In the genomic region with DNA sequence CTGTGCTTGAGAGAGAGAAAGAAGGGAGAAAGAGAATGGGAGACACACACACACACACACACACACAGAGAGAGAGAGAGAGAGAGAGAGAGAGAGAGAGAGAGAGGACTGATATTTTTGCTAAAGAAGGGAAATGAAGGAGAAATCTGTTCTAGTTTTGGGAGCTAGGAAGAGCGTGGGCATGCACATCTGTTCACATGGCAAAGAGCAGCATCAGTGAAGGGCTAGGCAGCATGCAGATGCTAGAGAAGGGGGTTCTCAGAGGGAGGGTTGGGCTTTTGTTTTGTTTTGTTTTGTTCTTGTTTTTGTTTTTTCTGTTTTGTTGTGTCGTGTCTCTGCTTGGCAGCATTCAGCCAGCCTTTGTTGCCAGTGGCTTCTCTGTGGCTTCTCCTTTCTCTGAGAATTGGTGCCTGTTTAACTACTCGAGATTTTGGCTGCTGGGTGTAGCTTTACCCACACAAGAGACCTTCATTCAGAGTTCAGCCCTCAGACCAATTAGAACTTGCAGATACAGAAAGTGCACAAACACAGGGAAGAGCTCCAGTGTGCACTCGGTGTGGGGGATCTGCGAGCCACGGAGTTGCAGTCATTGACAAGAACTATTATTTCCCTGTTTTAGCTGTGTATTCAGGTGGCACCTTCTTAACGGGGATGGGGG, we compare ENCODE assay signal across 29 mouse cellular contexts.
DNase-seq lines count a peak whose midpoint lies in the region; ATAC-seq and TF ChIP-seq lines count a peak whose summit lies in the region.
"Had no signal": no experiment of that assay in that cellular context is flagged by ENCODE, and none has a peak within 500 bp of the region (broad histone marks: within the 10 kb centered on the region; RNA-seq: fewer than 3 reads in every experiment).

No protein-coding gene starts in this region.

- H3K9ac ChIP-seq in forebrain, embryonic 11.5 days (ENCODE audit: low read length): 0 out of 2 replicates have a peak overlapping the region, but pooled peaks have one; percentile 2
- H3K9ac ChIP-seq in forebrain, postnatal 0 days: no peak overlapping the region
- H3K9ac ChIP-seq: embryonic facial prominence, embryonic 13.5 days; intestine, embryonic 15.5 days; limb, embryonic 15.5 days; liver, embryonic 13.5 days; midbrain, embryonic 15.5 days; neural tube, embryonic 15.5 days had no signal

- ATAC-seq in forebrain, embryonic 11.5 days (replicated peaks; ENCODE audit: low FRiP score): no peak
- ATAC-seq in forebrain, postnatal 0 days: no peak
- ATAC-seq: hindbrain, postnatal 0 days; intestine, embryonic 15.5 days; midbrain, embryonic 15.5 days; Patski had no signal

- no peak overlapping the region for H3K4me3 ChIP-seq in forebrain, embryonic 11.5 days (ENCODE audit: low read depth, low read length)
- H3K4me3 ChIP-seq in forebrain, postnatal 0 days (ENCODE audit: low read depth, low read length): no peak overlapping the region
- H3K4me3 ChIP-seq: embryonic facial prominence, embryonic 13.5 days; intestine, embryonic 15.5 days; left cerebral cortex, adult 2 months; limb, embryonic 10.5 days; limb, embryonic 15.5 days; liver, embryonic 13.5 days; midbrain, embryonic 15.5 days; neural tube, embryonic 15.5 days had no signal

- H3K27ac ChIP-seq in forebrain, embryonic 11.5 days (ENCODE audit: low read depth, low read length): no peak overlapping the region
- H3K27ac ChIP-seq in forebrain, postnatal 0 days (ENCODE audit: low read depth, low read length): no peak overlapping the region
- H3K27ac ChIP-seq: embryonic facial prominence, embryonic 13.5 days; hindbrain, postnatal 0 days; intestine, embryonic 15.5 days; left cerebral cortex, adult 2 months; limb, embryonic 10.5 days; limb, embryonic 15.5 days; liver, embryonic 13.5 days; macrophage; midbrain, embryonic 15.5 days; neural tube, embryonic 15.5 days had no signal

- 43% methylated on average over 7 of the region's 7 CpGs for WGBS in forebrain, embryonic 11.5 days
- WGBS in forebrain, postnatal 0 days: 14% methylated on average over 7 of the region's 7 CpGs

- no peak for TF ChIP-seq CTCF in forebrain, postnatal 0 days (IDR thresholded peaks at IDR 0.05; ENCODE audit: low read depth)

- no peak for DNase-seq in forebrain, embryonic 11.5 days (ENCODE audit: low spot score)
- DNase-seq in forebrain, postnatal 0 days: no peak
- DNase-seq in layer of hippocampus, adult 11-12 months (ENCODE audit: low spot score): peak; percentile 6
- DNase-seq in layer of hippocampus, postnatal 36 days: no peak
- DNase-seq in right cerebral cortex, adult 18-20 months: peak; percentile 11
- no peak for DNase-seq in right cerebral cortex, postnatal 4 days
- DNase-seq in telencephalon, adult 2 months (ENCODE audit: low read depth, low spot score): peak; percentile 15
- no peak for DNase-seq in urinary bladder, postnatal 14 days (ENCODE audit: low spot score)
- DNase-seq: adrenal gland, postnatal 10 days; cerebellum, adult 11-12 months; cerebellum, adult 9-11 months; embryo, embryonic 11 days; heart, postnatal 14 days; kidney, adult 2 months; kidney, postnatal 36 days; liver, embryonic 13.5 days; lung, adult 18-20 months; lung, postnatal 10 days had no signal

- H3K4me2 ChIP-seq in forebrain, embryonic 11.5 days (ENCODE audit: low read depth, low read length, severe bottlenecking): no peak overlapping the region
- H3K4me2 ChIP-seq in forebrain, postnatal 0 days (ENCODE audit: low read depth): no peak overlapping the region
- H3K4me2 ChIP-seq: embryonic facial prominence, embryonic 13.5 days; intestine, embryonic 15.5 days; limb, embryonic 15.5 days; liver, embryonic 13.5 days; midbrain, embryonic 15.5 days; neural tube, embryonic 15.5 days had no signal

- H3K4me1 ChIP-seq in forebrain, embryonic 11.5 days (replicated peaks; ENCODE audit: control insufficient read depth, insufficient read depth, low read length): 0 out of 2 replicates have a peak, but pooled peaks cover 3% of the 10 kb centered on the region
- no peaks in the 10 kb centered on the region; the same call in 1 of the 2 replicates for H3K4me1 ChIP-seq in forebrain, postnatal 0 days (ENCODE audit: insufficient read depth)
- H3K4me1 ChIP-seq: liver, embryonic 13.5 days had no signal

- no peaks in the 10 kb centered on the region for H3K27me3 ChIP-seq in forebrain, embryonic 11.5 days (ENCODE audit: control insufficient read depth, insufficient read depth, low read length)
- no peaks in the 10 kb centered on the region; the same call in 1 of the 2 replicates for H3K27me3 ChIP-seq in forebrain, postnatal 0 days (ENCODE audit: insufficient read depth, low read length)
- H3K27me3 ChIP-seq: embryonic facial prominence, embryonic 13.5 days; intestine, embryonic 15.5 days; limb, embryonic 15.5 days; liver, embryonic 13.5 days; midbrain, embryonic 15.5 days; neural tube, embryonic 15.5 days had no signal

- H3K9me3 ChIP-seq in forebrain, embryonic 11.5 days (ENCODE audit: control insufficient read depth, low read length): no peaks in the 10 kb centered on the region
- no peaks in the 10 kb centered on the region for H3K9me3 ChIP-seq in forebrain, postnatal 0 days (ENCODE audit: low read length)
- H3K9me3 ChIP-seq: embryonic facial prominence, embryonic 13.5 days; intestine, embryonic 15.5 days; limb, embryonic 10.5 days; limb, embryonic 15.5 days; liver, embryonic 13.5 days; midbrain, embryonic 15.5 days; neural tube, embryonic 15.5 days had no signal

- H3K36me3 ChIP-seq in forebrain, embryonic 11.5 days (ENCODE audit: control insufficient read depth, insufficient read depth, low read length): no peaks in the 10 kb centered on the region
- no peaks in the 10 kb centered on the region for H3K36me3 ChIP-seq in forebrain, postnatal 0 days (ENCODE audit: insufficient read depth)
- H3K36me3 ChIP-seq: embryonic facial prominence, embryonic 13.5 days; G1E; intestine, embryonic 15.5 days; limb, embryonic 10.5 days; limb, embryonic 15.5 days; liver, embryonic 13.5 days; midbrain, embryonic 15.5 days; neural tube, embryonic 15.5 days had no signal

Comparison
In these comparisons a context has a peak if more than half of its experiments do, and no peak if none do; other contexts are left out.
1. DNase-seq: peak in layer of hippocampus, adult 11-12 months (single experiment), right cerebral cortex, adult 18-20 months (single experiment) and telencephalon, adult 2 months (single experiment); none in forebrain, embryonic 11.5 days (single experiment), forebrain, postnatal 0 days (single experiment), layer of hippocampus, postnatal 36 days (0 of 2), right cerebral cortex, postnatal 4 days (single experiment) and urinary bladder, postnatal 14 days (single experiment).